Mouse (Mus musculus): ENCODE data around the gene Gm49321.

The Gm49321 gene

GRCm38 (mm10) chr12:73937353-73937752 is at the start of gene Gm49321:
Gene Gm49321 (plus strand): TSS chr12:73937653.
- in situ Hi-C loops (cut with MboI), result no loop called here

- in situ Hi-C loops (cut with MboI), result no loop called here
Measured at GRCm38 (mm10) chr12:73888003-73888783, 49.3 kb upstream of the Gm49321 start.

- in situ Hi-C loops (cut with MboI), result no loop called here
Measured at GRCm38 (mm10) chr12:73889571-73889970, 47.9 kb upstream of the Gm49321 start.

GRCm38 (mm10) chr12:73890086-73890485 is 47.4 kb upstream of the Gm49321 start:
- in situ Hi-C loops (cut with MboI), result no loop called here

- in situ Hi-C loops (cut with MboI), result no loop called here
Measured at GRCm38 (mm10) chr12:73892616-73893015, 44.8 kb upstream of the Gm49321 start.

GRCm38 (mm10) chr12:73894838-73895237 is 42.6 kb upstream of the Gm49321 start:
- in situ Hi-C loops (cut with MboI), result no loop called here

GRCm38 (mm10) chr12:73895674-73896073 is 41.8 kb upstream of the Gm49321 start:
- in situ Hi-C loops (cut with MboI), result no loop called here

GRCm38 (mm10) chr12:73896471-73896870 is 41.0 kb upstream of the Gm49321 start:
- in situ Hi-C loops (cut with MboI), result no loop called here

GRCm38 (mm10) chr12:73898281-73898680 is 39.2 kb upstream of the Gm49321 start:
- in situ Hi-C loops (cut with MboI), result no loop called here

GRCm38 (mm10) chr12:73904133-73904934 is 33.1 kb upstream of the Gm49321 start:
- in situ Hi-C loops (cut with MboI), result no loop called here

- in situ Hi-C loops (cut with MboI), result no loop called here
Measured at GRCm38 (mm10) chr12:73905041-73905440, 32.4 kb upstream of the Gm49321 start.

GRCm38 (mm10) chr12:73905555-73905954 is 31.9 kb upstream of the Gm49321 start:
- in situ Hi-C loops (cut with MboI), result no loop called here

- in situ Hi-C loops (cut with MboI), result no loop called here
Measured at GRCm38 (mm10) chr12:73907079-73907672, 30.3 kb upstream of the Gm49321 start.

GRCm38 (mm10) chr12:73907673-73908150 is 29.7 kb upstream of the Gm49321 start:
- in situ Hi-C loops (cut with MboI), result no loop called here

- in situ Hi-C loops (cut with MboI), result no loop called here
Measured at GRCm38 (mm10) chr12:73908274-73909012, 29.0 kb upstream of the Gm49321 start.

GRCm38 (mm10) chr12:73909013-73909575 is 28.4 kb upstream of the Gm49321 start:
- in situ Hi-C loops (cut with MboI), result no loop called here

- in situ Hi-C loops (cut with MboI), result no loop called here
Measured at GRCm38 (mm10) chr12:73918479-73918878, 19.0 kb upstream of the Gm49321 start.

- in situ Hi-C loops (cut with MboI), result no loop called here
Measured at GRCm38 (mm10) chr12:73930266-73930665, 7.2 kb upstream of the Gm49321 start.

- in situ Hi-C loops (cut with MboI), result no loop called here
Measured at GRCm38 (mm10) chr12:73931274-73931673, 6.2 kb upstream of the Gm49321 start.

GRCm38 (mm10) chr12:73934528-73934927 is 2.9 kb upstream of the Gm49321 start:
- in situ Hi-C loops (cut with MboI), result no loop called here

GRCm38 (mm10) chr12:73939542-73939941 is 2.1 kb downstream of the Gm49321 start:
- in situ Hi-C loops (cut with MboI), result no loop called here
